Mouse (Mus musculus): ENCODE data around the gene Spty2d1. TPM values are rescaled to one million over a fixed set of nuclear protein-coding genes. Genes with fewer than 3 reads are reported as not detected.
A peak's percentile ranks its signal among the peaks of the same experiment; 100 is the strongest.
"Not testable (repeated sequence)": the region's sequence is repeated elsewhere in the genome, so short reads cannot be mapped to it uniquely, and the experiment has no call there.

The Spty2d1 gene
- polyA plus RNA-seq, 1 experiment from 2014 or later: 9.8 TPM

GRCm38 (mm10) chr7:47035426-47035825 lies 27.2 kb upstream of the Spty2d1 start:
- Histone ChIP-seq H3K9me3 (no peaks in the 10 kb centered on the region), H3K4me2 (no peak overlapping the region), H3K4me1 (replicated peaks) (no peaks in the 10 kb centered on the region), H3K36me3 (no peaks in the 10 kb centered on the region), H3K4me3 (no peak overlapping the region), H3K27ac (no peak overlapping the region), H3K9ac (no peak overlapping the region), H3K27me3 (no peaks in the 10 kb centered on the region)
- WGBS: 82% methylated on average over 8 of the region's 8 CpGs
- no peak for ATAC-seq (ENCODE audit: low FRiP score)

GRCm38 (mm10) chr7:47034785-47035384 lies 26.7 kb upstream of the Spty2d1 start:
- H3K9me3 ChIP-seq: no peaks in the 10 kb centered on the region
- no peak overlapping the region for H3K27ac ChIP-seq
- H3K4me2 ChIP-seq: no peak overlapping the region
- H3K9ac ChIP-seq: no peak overlapping the region
- no peaks in the 10 kb centered on the region for H3K36me3 ChIP-seq
- no peaks in the 10 kb centered on the region for H3K4me1 ChIP-seq (replicated peaks)
- 89% methylated on average over 4 of the region's 4 CpGs for WGBS
- no peak for ATAC-seq (ENCODE audit: low FRiP score)
- no peaks in the 10 kb centered on the region for H3K27me3 ChIP-seq
- no peak overlapping the region for H3K4me3 ChIP-seq

GRCm38 (mm10) chr7:47031371-47031770 lies 23.2 kb upstream of the Spty2d1 start:
- H3K4me3 ChIP-seq: no peak overlapping the region
- no peaks in the 10 kb centered on the region for H3K9me3 ChIP-seq
- no peak overlapping the region for H3K27ac ChIP-seq
- H3K36me3 ChIP-seq: no peaks in the 10 kb centered on the region
- WGBS: 85% methylated on average over 4 of the region's 4 CpGs
- H3K4me2 ChIP-seq: no peak overlapping the region
- H3K4me1 ChIP-seq (replicated peaks): no peaks in the 10 kb centered on the region
- H3K9ac ChIP-seq: no peak overlapping the region
- ATAC-seq (ENCODE audit: low FRiP score): no peak
- no peaks in the 10 kb centered on the region for H3K27me3 ChIP-seq

- no peak for ATAC-seq (ENCODE audit: low FRiP score)
- H3K27ac ChIP-seq: no peak overlapping the region
- no peaks in the 10 kb centered on the region for H3K27me3 ChIP-seq
- no peaks in the 10 kb centered on the region for H3K9me3 ChIP-seq
- H3K9ac ChIP-seq: no peak overlapping the region
- no peak overlapping the region for H3K4me3 ChIP-seq
- no peaks in the 10 kb centered on the region for H3K36me3 ChIP-seq
- WGBS: 82% methylated on average over 9 of the region's 9 CpGs
- H3K4me1 ChIP-seq (replicated peaks): no peaks in the 10 kb centered on the region
- no peak overlapping the region for H3K4me2 ChIP-seq
These were observed 22.4 kb upstream of the Spty2d1 start for GRCm38 (mm10) chr7:47030517-47031193.

GRCm38 (mm10) chr7:47027520-47027919 lies 19.3 kb upstream of the Spty2d1 start:
- no peak overlapping the region for H3K4me3 ChIP-seq
- no peak overlapping the region for H3K27ac ChIP-seq
- H3K27me3 ChIP-seq: 0 out of 2 replicates have a peak, but pooled peaks cover 3% of the 10 kb centered on the region
- H3K36me3 ChIP-seq: no peaks in the 10 kb centered on the region
- 100% methylated on average over 1 of the region's 1 CpGs for WGBS
- H3K9me3 ChIP-seq: no peaks in the 10 kb centered on the region
- H3K4me2 ChIP-seq: no peak overlapping the region
- H3K4me1 ChIP-seq (replicated peaks): no peaks in the 10 kb centered on the region
- no peak overlapping the region for H3K9ac ChIP-seq
- no peak for ATAC-seq (ENCODE audit: low FRiP score)

GRCm38 (mm10) chr7:47026899-47027298 lies 18.7 kb upstream of the Spty2d1 start:
- H3K4me1 ChIP-seq (replicated peaks); H3K9ac ChIP-seq; H3K9me3 ChIP-seq; H3K4me3 ChIP-seq; H3K4me2 ChIP-seq; H3K27ac ChIP-seq; ATAC-seq (ENCODE audit: low FRiP score); H3K27me3 ChIP-seq; H3K36me3 ChIP-seq: not testable (repeated sequence)
- whole genome bisulfite sequencing: 90% methylated on average over 3 of the region's 3 CpGs

GRCm38 (mm10) chr7:47025429-47025828 lies 17.2 kb upstream of the Spty2d1 start:
- no peaks in the 10 kb centered on the region for H3K9me3 ChIP-seq
- H3K4me2 ChIP-seq: no peak overlapping the region
- no peak overlapping the region for H3K4me3 ChIP-seq
- H3K9ac ChIP-seq: no peak overlapping the region
- H3K27ac ChIP-seq: no peak overlapping the region
- no peaks in the 10 kb centered on the region for H3K36me3 ChIP-seq
- 0 out of 2 replicates have a peak, but pooled peaks cover 6% of the 10 kb centered on the region for H3K27me3 ChIP-seq
- no peak for ATAC-seq (ENCODE audit: low FRiP score)
- no peaks in the 10 kb centered on the region for H3K4me1 ChIP-seq (replicated peaks)
- WGBS: 71% methylated on average over 9 of the region's 9 CpGs

GRCm38 (mm10) chr7:47024454-47024853 lies 16.2 kb upstream of the Spty2d1 start:
- Histone ChIP-seq H3K27me3 (0 out of 2 replicates have a peak, but pooled peaks cover 8% of the 10 kb centered on the region), H3K4me3 (no peak overlapping the region), H3K4me2 (no peak overlapping the region), H3K36me3 (no peaks in the 10 kb centered on the region), H3K4me1 (replicated peaks) (no peaks in the 10 kb centered on the region), H3K9ac (no peak overlapping the region), H3K27ac (no peak overlapping the region), H3K9me3 (no peaks in the 10 kb centered on the region)
- 91% methylated on average over 7 of the region's 7 CpGs for WGBS
- ATAC-seq (ENCODE audit: low FRiP score): no peak

GRCm38 (mm10) chr7:47023530-47023929 lies 15.3 kb upstream of the Spty2d1 start:
- no peaks in the 10 kb centered on the region for H3K36me3 ChIP-seq
- H3K27ac ChIP-seq: no peak overlapping the region
- H3K9ac ChIP-seq: no peak overlapping the region
- 0 out of 2 replicates have a peak, but pooled peaks cover 8% of the 10 kb centered on the region for H3K27me3 ChIP-seq
- no peak overlapping the region for H3K4me3 ChIP-seq
- ATAC-seq (ENCODE audit: low FRiP score): 0 out of 2 replicates have a peak, but pooled peaks have one; percentile 41
- no peak overlapping the region for H3K4me2 ChIP-seq
- 15% methylated on average over 6 of the region's 6 CpGs for WGBS
- no peaks in the 10 kb centered on the region for H3K9me3 ChIP-seq
- H3K4me1 ChIP-seq (replicated peaks): no peaks in the 10 kb centered on the region

- 68% methylated on average over 7 of the region's 8 CpGs for WGBS
These were observed 14.3 kb upstream of the Spty2d1 start for GRCm38 (mm10) chr7:47022482-47022881.

GRCm38 (mm10) chr7:47020956-47021355 lies 12.7 kb upstream of the Spty2d1 start:
- 0 out of 2 replicates have a peak, but pooled peaks cover 8% of the 10 kb centered on the region for H3K27me3 ChIP-seq
- H3K9me3 ChIP-seq: no peaks in the 10 kb centered on the region
- H3K4me2 ChIP-seq: no peak overlapping the region
- ATAC-seq (ENCODE audit: low FRiP score): no peak
- H3K27ac ChIP-seq: no peak overlapping the region
- H3K4me3 ChIP-seq: no peak overlapping the region
- 12% methylated on average over 8 of the region's 8 CpGs for WGBS
- H3K36me3 ChIP-seq: no peaks in the 10 kb centered on the region
- H3K4me1 ChIP-seq (replicated peaks): no peaks in the 10 kb centered on the region
- no peak overlapping the region for H3K9ac ChIP-seq

More at GRCm38 (mm10) chr7:47022482-47022881, 14.3 kb upstream of the Spty2d1 start:
- Histone ChIP-seq H3K36me3 (no peaks in the 10 kb centered on the region), H3K27ac (no peak overlapping the region), H3K9ac (no peak overlapping the region), H3K4me1 (replicated peaks) (no peaks in the 10 kb centered on the region), H3K9me3 (no peaks in the 10 kb centered on the region), H3K4me2 (no peak overlapping the region), H3K4me3 (no peak overlapping the region), H3K27me3 (0 out of 2 replicates have a peak, but pooled peaks cover 8% of the 10 kb centered on the region)
- no peak for ATAC-seq (ENCODE audit: low FRiP score)

- H3K9ac ChIP-seq: no peak overlapping the region
- ATAC-seq (ENCODE audit: low FRiP score): no peak
These were observed 11.4 kb upstream of the Spty2d1 start for GRCm38 (mm10) chr7:47019641-47020040.

GRCm38 (mm10) chr7:47017146-47017545 lies 8.9 kb upstream of the Spty2d1 start:
- no peak overlapping the region for H3K27ac ChIP-seq
- no peak for ATAC-seq (ENCODE audit: low FRiP score)
- H3K9me3 ChIP-seq: no peaks in the 10 kb centered on the region
- no peak overlapping the region for H3K4me2 ChIP-seq
- H3K27me3 ChIP-seq: 0 out of 2 replicates have a peak, but pooled peaks cover 3% of the 10 kb centered on the region
- 79% methylated on average over 7 of the region's 7 CpGs for WGBS
- peaks cover 7% of the 10 kb centered on the region for H3K4me1 ChIP-seq (replicated peaks)
- H3K9ac ChIP-seq: no peak overlapping the region
- no peak overlapping the region for H3K4me3 ChIP-seq
- H3K36me3 ChIP-seq: no peaks in the 10 kb centered on the region

More at GRCm38 (mm10) chr7:47019641-47020040, 11.4 kb upstream of the Spty2d1 start:
- 0 out of 2 replicates have a peak, but pooled peaks cover 8% of the 10 kb centered on the region for H3K27me3 ChIP-seq
- H3K4me2 ChIP-seq: no peak overlapping the region
- no peak overlapping the region for H3K4me3 ChIP-seq
- H3K4me1 ChIP-seq (replicated peaks): peaks cover 7% of the 10 kb centered on the region
- H3K36me3 ChIP-seq: no peaks in the 10 kb centered on the region
- no peaks in the 10 kb centered on the region for H3K9me3 ChIP-seq
- WGBS: 62% methylated on average over 5 of the region's 5 CpGs
- no peak overlapping the region for H3K27ac ChIP-seq

All from hindbrain, embryonic 13.5 days (tissue).